Mouse (Mus musculus): Measurements from ENCODE around the gene Ubxn11. TPM values are rescaled to one million over a fixed set of nuclear protein-coding genes. Genes with fewer than 3 reads are reported as not detected.
"Not testable (repeated sequence)": the region's sequence is repeated elsewhere in the genome, so short reads cannot be mapped to it uniquely, and the experiment has no call there.

Ubxn11 gene
- polyA plus RNA-seq, 1 experiment from 2014 or later, result 1.3 TPM

DNA sequence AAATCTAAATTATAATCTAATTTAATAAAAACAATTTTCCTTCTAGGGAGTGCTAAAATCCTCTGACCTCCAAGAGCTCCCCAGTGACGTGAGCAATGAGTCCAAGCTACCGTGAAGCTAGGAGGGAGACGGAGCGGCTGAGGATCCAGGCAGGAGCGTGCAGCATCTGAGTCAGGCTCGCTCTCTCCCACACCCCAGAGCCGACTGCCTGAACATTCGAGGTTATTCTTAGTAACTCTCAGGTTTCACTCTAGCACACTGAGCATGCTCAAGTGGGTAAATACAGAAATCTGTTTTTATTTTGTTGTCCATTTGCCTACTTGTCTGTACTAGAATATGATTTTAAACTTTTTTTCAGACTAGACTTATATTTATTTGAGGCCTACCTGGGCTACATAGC is 54.4 kb downstream of the Ubxn11 start:
- Histone ChIP-seq H3K27ac (ENCODE audit: low read length) (no peak overlapping the region), H3K4me3 (ENCODE audit: low read depth, low read length) (no peak overlapping the region), H3K9ac (ENCODE audit: low read depth, low read length) (no peak overlapping the region), H3K27me3 (ENCODE audit: control insufficient read depth, insufficient read depth, low read depth, low read length) (no peaks in the 10 kb centered on the region), H3K4me2 (ENCODE audit: low read depth, low read length) (no peak overlapping the region), H3K9me3 (replicated peaks; ENCODE audit: control insufficient read depth, low read length) (no peaks in the 10 kb centered on the region), H3K4me1 (ENCODE audit: control insufficient read depth, low read depth, low read length) (peaks cover 6% of the 10 kb centered on the region), H3K36me3 (ENCODE audit: control insufficient read depth, insufficient read depth) (peaks cover 9% of the 10 kb centered on the region)
- WGBS (ENCODE audit: insufficient replicate concordance), result 85% methylated on average over 8 of the region's 8 CpGs
- ATAC-seq (ENCODE audit: low read depth), result no peak

DNA sequence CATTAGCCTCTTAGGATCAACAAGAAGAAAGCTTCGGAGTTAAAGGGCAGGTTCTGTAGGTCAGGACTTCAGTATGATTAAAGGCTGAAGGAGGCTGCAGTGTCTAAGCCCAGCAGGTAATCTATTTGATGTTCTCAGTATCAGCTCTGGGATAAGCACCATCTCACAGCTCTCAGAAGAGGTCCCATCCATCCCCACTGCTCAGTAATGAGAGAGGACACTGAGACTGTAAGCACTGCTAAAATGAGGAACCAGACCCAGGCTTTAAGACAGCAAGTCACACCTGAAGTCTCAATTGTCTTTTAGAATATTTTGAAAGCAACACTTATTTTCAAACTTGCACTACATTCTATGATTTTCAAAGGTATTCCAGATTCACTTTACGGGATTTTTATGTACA is 55.2 kb downstream of the Ubxn11 start:
- Histone ChIP-seq H3K9me3 (replicated peaks; ENCODE audit: control insufficient read depth, low read length) (no peaks in the 10 kb centered on the region), H3K4me3 (ENCODE audit: low read depth, low read length) (no peak overlapping the region), H3K4me1 (ENCODE audit: control insufficient read depth, low read depth, low read length) (peaks cover 6% of the 10 kb centered on the region), H3K27me3 (ENCODE audit: control insufficient read depth, insufficient read depth, low read depth, low read length) (no peaks in the 10 kb centered on the region), H3K9ac (ENCODE audit: low read depth, low read length) (no peak overlapping the region), H3K4me2 (ENCODE audit: low read depth, low read length) (no peak overlapping the region), H3K27ac (ENCODE audit: low read length) (no peak overlapping the region), H3K36me3 (ENCODE audit: control insufficient read depth, insufficient read depth) (peaks cover 8% of the 10 kb centered on the region)
- no peak for ATAC-seq (ENCODE audit: low read depth)
- WGBS (ENCODE audit: insufficient replicate concordance), result 76% methylated on average over 2 of the region's 2 CpGs

DNA sequence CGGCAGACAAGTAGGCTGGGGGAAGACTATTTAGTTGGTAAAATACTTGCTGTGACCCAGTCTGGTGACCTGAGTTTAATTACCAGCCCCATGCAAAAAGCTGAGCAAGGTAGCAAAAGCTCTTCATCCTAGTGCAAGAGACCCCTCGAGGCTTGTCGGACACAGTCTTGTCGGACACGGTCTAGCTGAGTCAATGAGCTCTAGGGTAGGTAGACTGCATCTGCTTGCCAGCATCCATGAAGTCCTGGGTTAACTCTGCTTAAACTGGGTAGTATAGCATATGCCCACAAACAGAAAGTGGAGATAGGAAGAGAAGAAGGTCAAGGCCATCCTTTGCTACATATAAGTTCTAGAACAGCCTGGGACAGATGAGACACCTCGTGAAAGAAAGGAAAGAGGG is 56.4 kb downstream of the Ubxn11 start:
- Histone ChIP-seq H3K4me1 (ENCODE audit: control insufficient read depth, low read depth, low read length) (peaks cover 6% of the 10 kb centered on the region), H3K27ac (ENCODE audit: low read length) (peak overlapping the region; percentile 17; the same call in 1 of the 2 replicates), H3K4me2 (ENCODE audit: low read depth, low read length) (no peak overlapping the region), H3K4me3 (ENCODE audit: low read depth, low read length) (no peak overlapping the region), H3K36me3 (ENCODE audit: control insufficient read depth, insufficient read depth) (peaks cover 8% of the 10 kb centered on the region), H3K9me3 (replicated peaks; ENCODE audit: control insufficient read depth, low read length) (no peaks in the 10 kb centered on the region), H3K27me3 (ENCODE audit: control insufficient read depth, insufficient read depth, low read depth, low read length) (no peaks in the 10 kb centered on the region), H3K9ac (ENCODE audit: low read depth, low read length) (no peak overlapping the region)
- no peak for ATAC-seq (ENCODE audit: low read depth)
- WGBS (ENCODE audit: insufficient replicate concordance), result 71% methylated on average over 6 of the region's 6 CpGs

DNA sequence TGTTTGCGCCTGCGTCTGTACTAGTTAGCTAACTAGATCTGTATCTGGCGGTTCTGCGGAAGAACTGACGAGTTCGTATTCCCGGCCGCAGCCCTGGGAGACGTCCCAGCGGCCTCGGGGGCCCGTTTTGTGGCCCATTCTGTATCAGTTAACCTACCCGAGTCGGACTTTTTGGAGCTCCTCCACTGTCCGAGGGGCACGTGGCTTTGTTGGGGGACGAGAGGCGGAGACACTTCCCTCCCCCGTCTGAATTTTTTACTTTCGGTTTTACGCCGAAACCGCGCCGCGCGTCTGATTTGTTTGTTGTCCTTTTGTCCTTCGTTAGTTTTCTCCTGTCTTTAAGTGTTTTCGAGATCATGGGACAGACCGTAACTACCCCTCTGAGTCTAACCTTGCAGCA is 57.7 kb downstream of the Ubxn11 start:
- ATAC-seq (ENCODE audit: low read depth), result not testable (repeated sequence)
- H3K4me1 ChIP-seq (ENCODE audit: control insufficient read depth, low read depth, low read length), result peaks cover 12% of the 10 kb centered on the region
- peak overlapping the region; percentile 64 for H3K27ac ChIP-seq (ENCODE audit: low read length)

DNA sequence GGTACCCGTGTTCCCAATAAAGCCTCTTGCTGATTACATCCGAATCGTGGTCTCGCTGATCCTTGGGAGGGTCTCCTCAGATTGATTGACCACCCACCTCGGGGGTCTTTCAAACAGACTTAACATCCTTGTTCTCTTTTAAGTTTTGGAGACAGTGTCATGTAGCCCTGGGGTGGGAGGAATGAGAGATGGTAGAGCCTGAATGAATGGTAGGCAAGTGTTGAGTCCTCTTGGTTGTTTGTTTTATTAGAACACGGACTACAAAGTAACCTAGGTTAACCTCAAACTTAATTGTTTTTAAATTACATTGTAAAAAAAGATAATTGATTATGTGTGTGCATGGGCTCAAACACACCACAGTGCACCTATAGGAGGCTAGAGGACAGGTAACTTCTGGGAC is 62.2 kb downstream of the Ubxn11 start:
- H3K27ac ChIP-seq (ENCODE audit: low read length), result peak overlapping the region; percentile 88
- peaks cover 18% of the 10 kb centered on the region for H3K4me1 ChIP-seq (ENCODE audit: control insufficient read depth, low read depth, low read length)
- H3K27me3 ChIP-seq (ENCODE audit: control insufficient read depth, insufficient read depth, low read depth, low read length), result no peaks in the 10 kb centered on the region
- H3K9ac ChIP-seq (ENCODE audit: low read depth, low read length), result no peak overlapping the region
- H3K36me3 ChIP-seq (ENCODE audit: control insufficient read depth, insufficient read depth), result peaks cover 9% of the 10 kb centered on the region
- H3K4me2 ChIP-seq (ENCODE audit: low read depth, low read length), result peak overlapping the region; percentile 24; the same call in 1 of the 2 replicates
- H3K9me3 ChIP-seq (replicated peaks; ENCODE audit: control insufficient read depth, low read length), result no peaks in the 10 kb centered on the region
- WGBS (ENCODE audit: insufficient replicate concordance), result 74% methylated on average over 5 of the region's 6 CpGs
- no peak overlapping the region for H3K4me3 ChIP-seq (ENCODE audit: low read depth, low read length)
- ATAC-seq (ENCODE audit: low read depth), result no peak

More for the DNA sequence above, 57.7 kb downstream of the Ubxn11 start:
- not testable (repeated sequence) for H3K27me3 ChIP-seq (ENCODE audit: control insufficient read depth, insufficient read depth, low read depth, low read length); H3K36me3 ChIP-seq (ENCODE audit: control insufficient read depth, insufficient read depth); H3K9me3 ChIP-seq (replicated peaks; ENCODE audit: control insufficient read depth, low read length)
- peak overlapping the region; percentile 43 for H3K4me2 ChIP-seq (ENCODE audit: low read depth, low read length)
- H3K4me3 ChIP-seq (ENCODE audit: low read depth, low read length), result peak overlapping the region; percentile 71
- H3K9ac ChIP-seq (ENCODE audit: low read depth, low read length), result peak overlapping the region; percentile 71
- WGBS (ENCODE audit: insufficient replicate concordance), result 11% methylated on average over 30 of the region's 30 CpGs

DNA sequence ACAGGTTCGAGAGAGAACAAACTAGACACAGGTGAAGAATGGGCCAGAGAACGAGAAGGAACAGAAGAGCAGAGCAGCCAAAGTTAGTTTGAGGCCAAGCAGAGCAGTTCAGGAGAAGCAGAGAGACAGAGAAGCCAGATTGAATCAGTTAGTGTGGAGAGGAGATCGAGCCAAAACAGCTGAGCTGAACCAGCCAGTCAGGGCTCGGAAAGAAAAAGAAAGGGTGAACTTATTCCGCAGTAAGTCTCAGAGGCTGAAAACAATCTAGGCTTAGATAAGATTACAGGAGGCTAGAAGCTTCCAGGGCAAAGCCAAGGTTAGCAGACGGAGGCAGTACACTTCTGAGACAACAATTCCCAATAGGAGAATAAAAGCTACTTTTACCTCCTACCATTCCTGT is 62.7 kb downstream of the Ubxn11 start:
- Histone ChIP-seq H3K36me3 (ENCODE audit: control insufficient read depth, insufficient read depth) (peaks cover 11% of the 10 kb centered on the region), H3K9ac (ENCODE audit: low read depth, low read length) (peak overlapping the region; percentile 8; the same call in 1 of the 2 replicates), H3K4me2 (ENCODE audit: low read depth, low read length) (peak overlapping the region; percentile 24), H3K4me3 (ENCODE audit: low read depth, low read length) (no peak overlapping the region), H3K9me3 (replicated peaks; ENCODE audit: control insufficient read depth, low read length) (no peaks in the 10 kb centered on the region), H3K27ac (ENCODE audit: low read length) (peak overlapping the region; percentile 88), H3K27me3 (ENCODE audit: control insufficient read depth, insufficient read depth, low read depth, low read length) (no peaks in the 10 kb centered on the region), H3K4me1 (ENCODE audit: control insufficient read depth, low read depth, low read length) (peaks cover 18% of the 10 kb centered on the region)
- peak; percentile 67 for ATAC-seq (ENCODE audit: low read depth)
- 26% methylated on average over 6 of the region's 6 CpGs for WGBS (ENCODE audit: insufficient replicate concordance)

DNA sequence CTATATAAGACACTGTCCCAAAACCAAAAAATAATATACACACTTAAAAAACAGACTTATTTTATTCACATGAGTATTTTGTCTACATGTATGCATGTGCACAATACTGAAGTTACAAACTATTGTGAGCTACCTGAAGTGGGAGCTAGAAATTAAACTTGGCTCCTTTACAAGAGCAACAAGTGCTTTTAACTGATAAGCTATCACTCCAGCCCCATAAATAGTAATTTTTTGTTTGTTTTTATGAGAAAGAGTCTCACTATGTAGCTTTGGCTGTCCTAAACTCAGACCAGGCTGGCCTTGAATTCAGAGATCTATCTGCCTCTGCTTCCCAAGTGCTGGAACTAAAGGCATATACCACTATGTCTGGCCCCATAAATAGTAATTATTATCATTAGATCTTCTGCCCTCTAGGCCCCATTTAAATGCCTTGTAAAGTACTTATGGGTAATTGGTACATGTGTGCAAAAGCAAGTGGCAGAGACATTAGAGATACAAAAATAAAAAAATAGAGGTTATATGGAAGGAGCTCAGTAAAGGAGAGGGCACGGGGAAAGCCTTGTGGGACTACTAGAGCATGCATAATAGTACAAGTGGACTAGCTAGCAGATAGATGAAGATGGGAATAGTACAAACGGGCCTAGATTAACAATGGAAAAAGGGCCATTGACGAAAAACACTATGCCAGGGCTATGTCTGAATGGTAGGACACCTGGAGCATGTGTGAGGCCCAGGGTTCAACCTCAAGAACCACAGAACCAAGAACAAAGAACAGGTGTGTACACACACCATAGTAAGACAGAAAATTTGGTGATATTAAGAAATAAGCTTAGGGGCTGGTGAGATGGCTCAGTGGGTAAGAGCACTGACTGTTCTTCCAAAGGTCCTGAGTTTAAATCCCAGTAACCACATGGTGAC is 63.4 kb downstream of the Ubxn11 start:
- Histone ChIP-seq H3K9ac (ENCODE audit: low read depth, low read length) (peak overlapping the region; percentile 43), H3K4me1 (ENCODE audit: control insufficient read depth, low read depth, low read length) (peaks cover 18% of the 10 kb centered on the region), H3K27ac (ENCODE audit: low read length) (peak overlapping the region; percentile 88), H3K36me3 (ENCODE audit: control insufficient read depth, insufficient read depth) (peaks cover 11% of the 10 kb centered on the region), H3K27me3 (ENCODE audit: control insufficient read depth, insufficient read depth, low read depth, low read length) (no peaks in the 10 kb centered on the region), H3K4me3 (ENCODE audit: low read depth, low read length) (peak overlapping the region; percentile 24; the same call in 1 of the 2 replicates), H3K9me3 (replicated peaks; ENCODE audit: control insufficient read depth, low read length) (no peaks in the 10 kb centered on the region), H3K4me2 (ENCODE audit: low read depth, low read length) (peak overlapping the region; percentile 41)
- peak; percentile 80 for ATAC-seq (ENCODE audit: low read depth)
- WGBS (ENCODE audit: insufficient replicate concordance), result 78% methylated on average over 3 of the region's 3 CpGs

DNA sequence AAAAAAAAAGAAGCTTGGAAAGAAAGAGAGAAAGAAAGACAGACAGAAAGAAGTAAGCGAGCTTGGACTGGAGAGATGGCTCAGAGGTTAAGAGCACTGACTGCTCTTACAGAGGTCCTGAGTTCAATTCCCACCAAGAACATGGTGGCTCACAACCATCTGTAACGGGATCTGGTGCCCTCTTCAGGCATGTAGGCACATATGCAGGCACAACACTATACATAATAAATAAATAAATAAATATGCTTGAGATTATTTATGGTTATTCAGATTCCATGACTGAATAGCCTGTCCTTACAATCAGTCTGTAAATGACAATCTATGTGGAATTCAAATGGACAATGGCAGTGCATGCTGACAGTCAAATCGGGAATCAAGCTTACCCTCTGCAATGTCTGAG is 64.5 kb downstream of the Ubxn11 start:
- Histone ChIP-seq H3K4me1 (ENCODE audit: control insufficient read depth, low read depth, low read length) (peaks cover 18% of the 10 kb centered on the region), H3K4me2 (ENCODE audit: low read depth, low read length) (no peak overlapping the region), H3K27ac (ENCODE audit: low read length) (no peak overlapping the region), H3K36me3 (ENCODE audit: control insufficient read depth, insufficient read depth) (peaks cover 11% of the 10 kb centered on the region), H3K9me3 (replicated peaks; ENCODE audit: control insufficient read depth, low read length) (no peaks in the 10 kb centered on the region), H3K9ac (ENCODE audit: low read depth, low read length) (no peak overlapping the region), H3K27me3 (ENCODE audit: control insufficient read depth, insufficient read depth, low read depth, low read length) (no peaks in the 10 kb centered on the region), H3K4me3 (ENCODE audit: low read depth, low read length) (no peak overlapping the region)
- 84% methylated on average over 3 of the region's 3 CpGs for WGBS (ENCODE audit: insufficient replicate concordance)
- no peak for ATAC-seq (ENCODE audit: low read depth)

DNA sequence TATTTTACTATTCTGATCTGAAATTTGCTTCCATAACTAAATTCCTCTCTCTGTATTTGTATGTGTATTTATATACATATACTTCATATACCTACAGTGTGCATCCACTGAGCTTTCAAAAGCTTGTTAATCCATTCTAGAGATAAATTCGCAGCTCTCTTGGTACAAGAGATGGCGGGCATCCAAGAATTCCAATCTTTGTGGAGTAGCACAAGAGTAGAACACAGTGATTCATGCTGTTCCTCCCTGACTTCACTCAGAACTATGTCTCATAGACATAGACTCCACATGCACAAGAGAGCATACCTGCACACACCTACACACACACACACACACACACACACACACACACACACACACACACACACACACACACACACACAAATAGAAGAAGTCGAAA is 70.0 kb downstream of the Ubxn11 start:
- H3K4me2 ChIP-seq (ENCODE audit: low read depth, low read length), result no peak overlapping the region
- ATAC-seq (ENCODE audit: low read depth), result no peak
- no peaks in the 10 kb centered on the region for H3K27me3 ChIP-seq (ENCODE audit: control insufficient read depth, insufficient read depth, low read depth, low read length)
- H3K4me1 ChIP-seq (ENCODE audit: control insufficient read depth, low read depth, low read length), result no peaks in the 10 kb centered on the region
- H3K4me3 ChIP-seq (ENCODE audit: low read depth, low read length), result no peak overlapping the region
- H3K9ac ChIP-seq (ENCODE audit: low read depth, low read length), result no peak overlapping the region
- 73% methylated on average over 3 of the region's 3 CpGs for WGBS (ENCODE audit: insufficient replicate concordance)
- no peak overlapping the region for H3K27ac ChIP-seq (ENCODE audit: low read length)
- H3K36me3 ChIP-seq (ENCODE audit: control insufficient read depth, insufficient read depth), result peaks cover 2% of the 10 kb centered on the region; the same call in 1 of the 2 replicates
- no peaks in the 10 kb centered on the region for H3K9me3 ChIP-seq (replicated peaks; ENCODE audit: control insufficient read depth, low read length)
